Mouse (Mus musculus) heart, postnatal 0 days (tissue): ENCODE measurements around the gene Oaz3. TPM values are rescaled to one million over a fixed set of nuclear protein-coding genes. Genes with fewer than 3 reads are reported as not detected.

Experiments
- ATAC-seq: fragments of 200-750 bp; cut with Nextera tagmentation; 2 replicates; pipeline ENCODE4 v1.8.0; 2017; ENCODE audit warnings: low read depth, moderate number of reproducible peaks, moderate library complexity; ENCODE audit not compliant: insufficient read depth
- DNase-seq: peaks from one replicate; pipeline ENCODE4 v3.0.0-alpha.2; 2016; ENCODE audit warnings: low spot score
- H3K27ac ChIP-seq: fragments of 300-500 bp; sonication (generic); 2 replicates; pipeline ENCODE4 v1.5.1; 2014; ENCODE audit warnings: low read depth, mild to moderate bottlenecking
- H3K27me3 ChIP-seq: fragments of 300-500 bp; sonication (generic); 2 replicates; pipeline ENCODE4 v1.6.1; 2014; ENCODE audit warnings: low read length, mixed read lengths; ENCODE audit not compliant: control insufficient read depth, insufficient read depth
- H3K36me3 ChIP-seq: fragments of 300-500 bp; sonication (generic); replicated peaks from 2 replicates; pipeline ENCODE4 v1.6.1; 2014; ENCODE audit warnings: low read length, mixed read lengths; ENCODE audit not compliant: control insufficient read depth, insufficient read depth
- H3K4me1 ChIP-seq: fragments of 300-500 bp; sonication (generic); 2 replicates; pipeline ENCODE4 v1.6.1; 2014; ENCODE audit warnings: antibody characterized with exemption; ENCODE audit not compliant: control insufficient read depth, insufficient read depth
- H3K4me2 ChIP-seq: fragments of 300-500 bp; sonication (generic); 2 replicates; pipeline ENCODE4 v1.6.1; 2014; ENCODE audit warnings: low read depth, mild to moderate bottlenecking, low read length, moderate library complexity
- H3K4me3 ChIP-seq: fragments of 300-500 bp; sonication (generic); 2 replicates; pipeline ENCODE4 v1.5.1; 2014; ENCODE audit warnings: low read depth, low read length
- H3K9ac ChIP-seq: fragments of 300-500 bp; sonication (generic); replicated peaks from 2 replicates; pipeline ENCODE4 v1.6.1; 2014; ENCODE audit warnings: low read depth, low read length, mixed read lengths
- H3K9me3 ChIP-seq: fragments of 300-500 bp; sonication (generic); replicated peaks from 2 replicates; pipeline ENCODE4 v1.6.1; 2016; ENCODE audit warnings: low read length; ENCODE audit not compliant: control insufficient read depth
- CTCF ChIP-seq: IDR thresholded peaks from 2 replicates; pipeline ENCODE4 v1.5.1; 2016; ENCODE audit warnings: antibody characterized with exemption, control low read depth, low read depth
- EP300 ChIP-seq: IDR thresholded peaks from 2 replicates; pipeline ENCODE4 v1.6.1; 2016; ENCODE audit warnings: antibody characterized with exemption, low read depth
- WGBS: fragments of 180-500 bp; shearing (Covaris S2); extraction: QIAGEN DNeasy Blood & Tissue Kit; methylation state at CpG from one replicate; pipeline ENCODE4 v1.1.7; 2014; 5-methylcytosine and 5-hydroxymethylcytosine counted together
- polyA plus RNA-seq: library from polyadenylated mRNA; unstranded; fragments of >200 nt; fragmentation: Nextera tagmentation; extraction: Ambion mirVana; gene quantifications from 2 replicates; pipeline ENCODE4 v1.2.1, GENCODE M21; 2015
- total RNA-seq: library from RNA; depleted of rRNA; stranded (reverse); fragments of >200 nt; gene quantifications from 2 replicates; pipeline ENCODE4 v1.2.3, GENCODE M21; 2014; ENCODE audit warnings: low replicate concordance

Oaz3 gene
- total and polyA plus RNA-seq, 2 experiments from 2014 or later = 0.41 TPM; not detected in 1

DNA sequence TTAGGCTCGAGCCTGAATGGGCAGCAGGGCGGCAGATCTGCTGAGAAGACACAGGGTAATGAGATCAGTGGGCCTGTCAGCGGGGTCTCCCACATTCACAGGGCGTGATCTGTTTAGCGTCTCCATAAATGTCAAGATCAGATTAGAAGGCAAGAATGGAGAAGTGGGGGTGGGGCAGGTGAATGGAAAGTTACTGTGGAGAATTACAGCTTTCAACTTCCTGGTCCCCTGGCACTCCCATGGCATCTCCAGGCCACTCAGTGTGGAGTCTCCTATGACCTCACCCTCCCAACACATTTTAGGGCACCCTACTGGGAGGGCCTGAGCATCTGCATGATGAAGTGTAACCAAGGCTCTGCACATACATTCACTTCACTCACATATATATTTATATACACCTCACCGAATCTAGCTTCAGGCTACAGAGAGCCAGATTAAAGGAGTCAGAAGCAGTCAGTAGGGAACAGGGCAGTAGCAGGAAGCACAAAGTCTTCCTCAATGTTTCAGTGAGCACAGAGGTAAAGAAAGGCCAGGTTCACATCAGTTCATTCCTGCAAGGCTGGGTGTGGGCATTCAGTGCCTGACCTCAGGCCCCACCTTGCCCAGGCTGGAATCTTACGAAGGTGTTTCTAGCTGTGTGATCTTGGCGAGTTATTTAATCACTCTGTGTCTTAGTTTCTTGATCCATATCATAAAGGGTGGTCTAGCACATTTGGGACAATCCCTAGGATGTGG lies 32.8 kb upstream of the Oaz3 start:
- no peaks in the 10 kb centered on the region for H3K9me3 ChIP-seq
- H3K27ac ChIP-seq = no peak overlapping the region
- H3K4me1 ChIP-seq = peaks cover 14% of the 10 kb centered on the region; the same call in 1 of the 2 replicates
- no peak overlapping the region for H3K4me2 ChIP-seq
- H3K4me3 ChIP-seq = no peak overlapping the region
- H3K27me3 ChIP-seq = peaks cover 31% of the 10 kb centered on the region
- H3K9ac ChIP-seq = no peak overlapping the region
- H3K36me3 ChIP-seq = no peaks in the 10 kb centered on the region
- no peak for DNase-seq
- TF ChIP-seq CTCF (no peak), EP300 (no peak)
- no peak for ATAC-seq
- 55% methylated on average over 8 of the region's 8 CpGs for WGBS

DNA sequence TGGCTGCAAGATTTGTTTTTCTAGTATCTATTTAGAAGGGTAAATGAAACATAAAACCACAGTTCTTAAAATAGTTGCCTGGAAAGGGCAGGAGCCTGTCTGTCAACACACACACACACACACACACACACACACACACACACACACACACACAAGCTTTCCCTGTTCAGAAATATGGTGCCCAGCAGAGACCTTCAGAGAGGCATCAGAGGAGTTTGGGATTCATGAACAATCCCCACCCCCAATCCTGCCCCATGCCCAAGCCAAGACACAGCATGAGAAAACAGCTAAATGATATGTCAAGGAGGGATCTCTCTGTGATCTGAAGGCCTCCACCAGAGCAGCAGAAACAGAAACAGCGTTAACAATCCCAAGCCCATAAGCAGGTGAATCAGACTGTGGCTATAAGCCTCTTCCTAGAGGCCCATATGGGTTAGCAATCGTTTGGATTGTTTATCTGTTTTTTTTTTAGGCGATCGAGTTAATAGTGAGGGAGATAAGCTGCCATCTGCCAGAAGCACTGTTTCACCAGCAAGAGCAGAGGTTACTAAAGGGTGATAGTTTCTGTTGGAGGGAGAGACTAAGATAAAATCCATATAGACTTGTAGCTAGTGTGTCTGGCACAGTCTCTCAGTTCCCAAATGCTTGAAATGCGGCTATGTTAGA lies 30.0 kb upstream of the Oaz3 start:
- no peak for DNase-seq
- Histone ChIP-seq H3K36me3 (no peaks in the 10 kb centered on the region), H3K27me3 (peaks cover 7% of the 10 kb centered on the region), H3K9ac (no peak overlapping the region), H3K4me3 (no peak overlapping the region), H3K27ac (no peak overlapping the region), H3K4me1 (peaks cover 14% of the 10 kb centered on the region; the same call in 1 of the 2 replicates), H3K4me2 (no peak overlapping the region), H3K9me3 (no peaks in the 10 kb centered on the region)
- no peak for TF ChIP-seq CTCF
- no peak for TF ChIP-seq EP300
- no peak for ATAC-seq
- 28% methylated on average over 5 of the region's 5 CpGs for WGBS

DNA sequence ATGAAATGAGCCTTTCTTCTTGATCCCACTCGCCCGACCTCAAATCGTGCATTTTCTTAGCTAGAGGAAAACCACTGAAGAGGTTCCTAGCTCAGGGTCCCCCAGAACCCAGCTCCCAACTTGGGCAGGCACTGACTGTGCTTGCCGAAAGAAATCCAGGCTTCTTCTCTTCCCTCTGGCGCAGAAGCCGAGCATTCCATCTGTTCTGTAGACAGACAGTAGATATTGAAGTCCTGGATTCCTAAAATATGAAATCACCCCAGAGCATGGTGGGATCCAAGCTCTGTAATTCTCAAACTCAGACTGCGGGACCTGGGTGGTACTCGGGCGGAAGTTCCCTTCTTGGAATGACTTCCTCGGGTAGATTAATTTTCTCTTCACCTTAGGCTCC lies 29.4 kb upstream of the Oaz3 start:
- Histone ChIP-seq H3K4me2 (peak overlapping the region; percentile 55), H3K9ac (no peak overlapping the region; the same call in 1 of the 2 replicates), H3K27me3 (peaks cover 2% of the 10 kb centered on the region; the same call in 1 of the 2 replicates), H3K36me3 (no peaks in the 10 kb centered on the region), H3K4me3 (no peak overlapping the region), H3K4me1 (peaks cover 14% of the 10 kb centered on the region; the same call in 1 of the 2 replicates), H3K27ac (peak overlapping the region; percentile 33), H3K9me3 (no peaks in the 10 kb centered on the region)
- ATAC-seq (peak; percentile 25; the same call in 1 of the 2 replicates), DNase-seq (no peak)
- WGBS = 32% methylated on average over 10 of the region's 10 CpGs
- TF ChIP-seq CTCF = no peak
- TF ChIP-seq EP300 = no peak

DNA sequence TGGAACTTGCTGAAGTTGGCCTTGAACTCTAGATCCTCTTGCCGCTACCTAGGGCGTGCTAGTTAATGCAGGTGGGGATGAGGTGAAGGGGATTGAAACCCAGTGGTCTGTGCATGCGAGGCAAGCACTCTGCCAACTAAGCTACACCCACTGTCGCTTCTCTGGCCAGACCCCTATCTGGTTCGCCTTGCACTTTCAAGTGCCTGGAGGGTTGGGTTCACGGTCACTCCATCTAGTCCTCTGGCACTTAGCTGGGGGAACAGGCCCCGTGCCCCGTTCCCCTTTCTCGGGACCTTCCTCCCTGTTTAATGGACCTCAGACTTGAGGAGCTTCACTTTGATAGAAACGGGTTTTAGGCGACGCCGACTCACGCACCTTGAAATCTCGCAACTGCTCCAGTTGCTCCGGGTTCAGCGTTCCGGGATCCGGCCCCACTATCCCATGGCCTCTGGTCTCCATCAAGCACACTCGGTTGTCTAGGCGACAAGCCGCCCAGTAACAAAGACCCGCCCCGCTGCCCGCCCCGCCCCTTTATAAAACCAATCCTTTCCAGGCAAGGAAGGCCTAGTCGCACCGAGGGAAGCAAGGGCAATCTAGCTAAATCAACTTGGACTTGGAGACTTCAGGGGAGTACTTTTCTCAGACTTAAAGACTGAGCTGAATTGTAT lies 28.9 kb upstream of the Oaz3 start:
- ATAC-seq (peak; percentile 83), DNase-seq (peak; percentile 57)
- Histone ChIP-seq H3K36me3 (no peaks in the 10 kb centered on the region), H3K27me3 (no peaks in the 10 kb centered on the region), H3K27ac (peak overlapping the region; percentile 33), H3K9ac (no peak overlapping the region; the same call in none of the 2 replicates), H3K4me2 (peak overlapping the region; percentile 55), H3K9me3 (no peaks in the 10 kb centered on the region), H3K4me3 (peak overlapping the region; percentile 19), H3K4me1 (peaks cover 14% of the 10 kb centered on the region; the same call in 1 of the 2 replicates)
- 8% methylated on average over 28 of the region's 28 CpGs for WGBS
- TF ChIP-seq EP300 (no peak), CTCF (no peak)

DNA sequence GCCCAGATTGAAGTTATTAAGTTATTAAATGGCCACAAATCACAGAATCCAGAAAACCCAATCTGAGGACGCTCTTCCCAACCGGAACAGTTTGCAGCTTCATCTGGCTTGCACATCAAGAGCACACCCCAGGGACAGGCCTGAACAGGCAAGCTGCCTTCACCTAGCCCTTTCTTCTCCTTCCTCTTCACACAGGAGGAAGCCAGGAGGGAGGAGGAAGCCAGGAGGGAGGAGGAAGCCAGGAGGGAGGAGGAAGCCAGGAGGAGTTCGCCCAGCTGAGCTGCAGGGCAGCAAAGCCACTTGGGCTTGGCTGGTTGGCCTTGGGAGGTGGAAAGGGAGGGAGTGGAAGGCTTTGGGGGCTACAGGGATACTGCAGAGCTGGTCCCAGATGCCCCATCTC lies 25.2 kb upstream of the Oaz3 start:
- 58% methylated on average over 3 of the region's 3 CpGs for WGBS
- DNase-seq = no peak
- H3K9ac ChIP-seq = no peak overlapping the region
- no peaks in the 10 kb centered on the region for H3K36me3 ChIP-seq
- ATAC-seq = no peak
- no peak overlapping the region for H3K4me3 ChIP-seq
- H3K27ac ChIP-seq = no peak overlapping the region
- H3K9me3 ChIP-seq = no peaks in the 10 kb centered on the region
- no peaks in the 10 kb centered on the region for H3K27me3 ChIP-seq
- peaks cover 13% of the 10 kb centered on the region; the same call in 1 of the 2 replicates for H3K4me1 ChIP-seq
- H3K4me2 ChIP-seq = no peak overlapping the region
- no peak for TF ChIP-seq EP300
- no peak for TF ChIP-seq CTCF
